Mouse (Mus musculus) hindbrain, embryonic 10.5 days (tissue): Measurements from ENCODE around the gene Guca1a. TPM values are rescaled to one million over a fixed set of nuclear protein-coding genes. Genes with fewer than 3 reads are reported as not detected.

Experiments used
- DNase-seq: peaks from one replicate; pipeline ENCODE4 v3.0.0-alpha.2; 2017; ENCODE audit warnings: low spot score
- H3K27ac ChIP-seq: fragments of 300-500 bp; sonication (generic); 2 replicates; pipeline ENCODE4 v1.5.1; 2016; ENCODE audit warnings: mild to moderate bottlenecking, moderate library complexity
- H3K27me3 ChIP-seq: fragments of 300-500 bp; sonication (generic); 2 replicates; pipeline ENCODE4 v1.6.1; 2016; ENCODE audit warnings: mild to moderate bottlenecking; ENCODE audit not compliant: poor library complexity, insufficient read depth, severe bottlenecking
- H3K36me3 ChIP-seq: fragments of 300-500 bp; sonication (generic); 2 replicates; pipeline ENCODE4 v1.6.1; 2016; ENCODE audit warnings: mild to moderate bottlenecking, moderate library complexity
- H3K4me1 ChIP-seq: fragments of 300-500 bp; sonication (generic); replicated peaks from 2 replicates; pipeline ENCODE4 v1.6.1; 2016; ENCODE audit warnings: mild to moderate bottlenecking
- H3K4me3 ChIP-seq: fragments of 300-500 bp; sonication (generic); 2 replicates; pipeline ENCODE4 v1.5.1; 2016; ENCODE audit warnings: mild to moderate bottlenecking, moderate library complexity
- H3K9me3 ChIP-seq: fragments of 300-500 bp; sonication (generic); 2 replicates; pipeline ENCODE4 v1.6.1; 2016; ENCODE audit warnings: mild to moderate bottlenecking, moderate library complexity
- WGBS: fragments of 180-500 bp; shearing (Covaris S2); methylation state at CpG from one replicate; pipeline ENCODE4 v1.1.7; 2016; 5-methylcytosine and 5-hydroxymethylcytosine counted together
- polyA plus RNA-seq: library from polyadenylated mRNA; unstranded; fragments of >200 nt; fragmentation: Nextera tagmentation; extraction: Ambion mirVana; gene quantifications from 2 replicates; pipeline ENCODE4 v1.2.1, GENCODE M21; 2016

Guca1a gene
- polyA plus RNA-seq, 1 experiment from 2014 or later = 2.1 TPM

GRCm38 (mm10) chr17:47399091-47399490, 1.3 kb downstream of the Guca1a start:
- no peaks in the 10 kb centered on the region for H3K9me3 ChIP-seq
- no peak overlapping the region for H3K4me3 ChIP-seq
- WGBS = 87% methylated on average over 8 of the region's 8 CpGs
- peaks cover 52% of the 10 kb centered on the region for H3K27me3 ChIP-seq
- DNase-seq = no peak
- H3K27ac ChIP-seq = no peak overlapping the region
- H3K36me3 ChIP-seq = no peaks in the 10 kb centered on the region
- peaks cover 24% of the 10 kb centered on the region for H3K4me1 ChIP-seq

DNA sequence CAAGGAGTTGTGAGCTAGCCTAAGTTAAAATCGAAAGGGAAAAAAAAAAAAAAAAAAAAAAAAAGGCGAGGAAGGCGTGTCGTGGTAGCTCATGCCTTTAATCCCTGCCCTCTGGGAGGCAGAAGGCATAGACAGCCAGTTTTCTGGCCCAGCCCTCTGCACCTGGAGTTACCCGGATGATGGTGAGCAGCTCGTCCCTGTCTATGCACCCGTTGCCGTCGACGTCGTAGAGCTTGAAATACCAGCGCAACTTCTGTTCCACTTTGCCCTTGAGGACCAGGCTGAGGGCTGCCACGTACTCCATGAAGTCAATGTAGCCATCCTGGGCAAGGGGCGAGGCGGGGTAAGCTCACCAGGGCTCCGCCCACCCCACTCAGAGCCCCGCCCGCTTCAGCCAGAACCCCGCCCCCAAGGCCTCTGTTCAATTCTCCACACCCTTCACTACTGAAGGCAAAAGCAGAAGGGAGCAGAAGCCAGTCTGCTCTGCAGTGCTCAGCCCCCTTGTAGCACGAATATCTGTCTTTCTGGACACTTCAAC, 4.9 kb downstream of the Guca1a start:
- H3K4me1 ChIP-seq = peaks cover 21% of the 10 kb centered on the region
- 0 out of 2 replicates have a peak overlapping the region, but pooled peaks have one; percentile 12 for H3K27ac ChIP-seq
- peaks cover 60% of the 10 kb centered on the region for H3K27me3 ChIP-seq
- no peaks in the 10 kb centered on the region for H3K9me3 ChIP-seq
- 5% methylated on average over 20 of the region's 20 CpGs for WGBS
- H3K36me3 ChIP-seq = no peaks in the 10 kb centered on the region
- peak; percentile 67 for DNase-seq
- H3K4me3 ChIP-seq = peak overlapping the region; percentile 40

DNA sequence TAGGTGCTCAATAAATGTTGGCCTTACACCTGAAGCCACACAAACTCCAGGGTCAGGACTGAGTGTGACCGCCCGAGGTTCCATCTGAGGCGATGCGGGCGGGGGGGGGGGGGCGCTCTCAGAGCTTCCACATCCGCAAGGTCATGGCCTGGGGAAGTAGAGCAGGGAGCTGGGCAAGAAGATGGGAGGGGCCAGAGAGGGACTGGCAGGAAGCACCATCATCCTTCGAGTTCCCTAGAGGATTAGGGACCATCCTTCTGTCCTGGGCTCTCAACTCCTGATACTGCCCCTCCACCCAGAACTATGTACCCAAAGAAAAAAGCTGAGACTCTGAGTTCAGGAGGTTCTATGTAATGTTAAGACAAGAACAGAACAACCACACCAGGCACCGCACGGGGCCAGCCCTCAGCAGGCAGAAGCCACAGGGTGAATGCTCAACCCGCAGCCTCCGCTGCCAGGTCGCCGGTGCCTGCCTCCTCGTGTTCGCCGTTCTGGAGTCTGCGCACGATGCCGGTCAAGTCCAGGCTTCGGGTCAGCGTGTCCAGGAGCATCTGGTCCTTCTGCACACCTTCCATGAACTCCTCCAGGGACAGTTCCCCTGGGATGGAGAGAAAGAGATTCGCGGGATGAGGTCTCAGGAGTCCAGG, 6.0 kb downstream of the Guca1a start:
- 23% methylated on average over 24 of the region's 24 CpGs for WGBS
- Histone ChIP-seq H3K27me3 (peaks cover 53% of the 10 kb centered on the region), H3K9me3 (no peaks in the 10 kb centered on the region), H3K4me1 (peaks cover 21% of the 10 kb centered on the region), H3K36me3 (no peaks in the 10 kb centered on the region), H3K27ac (peak overlapping the region; percentile 0; the same call in 1 of the 2 replicates), H3K4me3 (peak overlapping the region; percentile 39)
- DNase-seq = peak; percentile 21

DNA sequence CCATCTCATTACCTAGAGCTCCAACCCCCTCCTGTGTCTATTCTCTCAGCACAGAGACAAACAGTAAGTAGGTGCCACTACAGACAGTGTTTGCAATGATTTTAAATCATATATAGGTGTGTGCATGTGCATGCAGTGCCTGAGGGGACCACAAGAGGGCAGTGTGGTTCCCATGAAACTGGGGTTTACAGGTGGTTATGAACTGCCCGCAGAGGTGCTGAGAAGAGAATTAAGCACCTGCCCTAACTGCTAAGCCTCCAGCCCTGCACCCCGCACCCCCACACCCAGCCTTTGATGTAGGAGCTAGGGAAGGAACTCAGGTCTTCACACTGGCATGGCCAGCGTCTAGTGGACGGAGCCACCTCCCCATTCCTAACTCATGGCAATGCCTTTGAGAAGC, 13.7 kb downstream of the Guca1a start:
- Histone ChIP-seq H3K4me1 (peaks cover 11% of the 10 kb centered on the region), H3K9me3 (peaks cover 7% of the 10 kb centered on the region; the same call in 1 of the 2 replicates), H3K4me3 (no peak overlapping the region), H3K27ac (no peak overlapping the region), H3K36me3 (peaks cover 13% of the 10 kb centered on the region), H3K27me3 (no peaks in the 10 kb centered on the region; the same call in 1 of the 2 replicates)
- WGBS = 59% methylated on average over 4 of the region's 4 CpGs
- peak; percentile 44 for DNase-seq

DNA sequence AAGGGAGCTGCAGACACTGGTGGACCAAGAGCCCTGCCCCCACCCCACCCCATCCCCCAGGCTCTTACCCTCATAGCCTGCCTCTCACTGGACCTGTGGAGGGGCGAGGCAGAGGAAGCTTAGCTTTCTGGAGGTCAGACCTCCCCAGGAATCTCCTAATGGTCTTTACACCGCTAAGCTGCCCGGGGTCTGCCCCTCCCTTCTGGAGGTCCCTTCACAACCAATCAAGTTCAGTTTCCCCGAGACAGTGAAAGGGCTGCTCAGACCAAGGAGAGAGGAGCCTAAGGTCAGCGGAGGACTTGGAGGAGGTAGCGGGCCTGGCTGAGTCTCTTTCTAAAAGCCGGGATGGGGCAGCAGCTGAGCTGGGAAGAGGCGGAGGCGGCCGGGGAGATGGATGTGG, 15.2 kb downstream of the Guca1a start, which contains the start of gene Guca1b:
Gene Guca1b, plus strand, starts transcription at position 249 of the 400 bp plus-strand sequence.
- Histone ChIP-seq H3K36me3 (peaks cover 27% of the 10 kb centered on the region), H3K27ac (no peak within 1 kb of the TSS), H3K27me3 (no peaks in the 10 kb centered on the region; the same call in 1 of the 2 replicates), H3K4me3 (no peak within 1 kb of the TSS), H3K9me3 (peaks cover 7% of the 10 kb centered on the region; the same call in 1 of the 2 replicates), H3K4me1 (peaks cover 11% of the 10 kb centered on the region)
- DNase-seq = no peak
- WGBS = 34% methylated on average over 10 of the region's 10 CpGs

DNA sequence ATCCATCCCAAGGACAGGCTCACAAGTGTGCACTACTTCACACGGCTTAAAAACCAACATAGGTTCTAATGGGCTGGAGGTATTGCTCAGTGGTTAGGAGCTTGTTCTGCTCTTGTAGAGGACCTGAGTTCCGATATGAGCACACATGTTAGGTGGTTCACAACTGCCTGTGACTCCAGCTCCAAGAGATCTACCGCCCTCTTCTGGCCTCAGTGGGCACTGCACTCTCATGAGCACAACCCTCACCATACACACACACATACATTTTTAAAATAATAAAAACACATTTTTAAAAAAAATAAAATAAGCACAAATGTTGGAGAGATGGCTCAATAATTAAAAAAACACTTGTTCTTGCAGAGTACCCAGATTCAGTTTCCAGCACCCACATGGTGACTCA, 16.3 kb downstream of the Guca1a start:
- Histone ChIP-seq H3K27me3 (no peaks in the 10 kb centered on the region; the same call in 1 of the 2 replicates), H3K27ac (no peak overlapping the region)
- DNase-seq = no peak

DNA sequence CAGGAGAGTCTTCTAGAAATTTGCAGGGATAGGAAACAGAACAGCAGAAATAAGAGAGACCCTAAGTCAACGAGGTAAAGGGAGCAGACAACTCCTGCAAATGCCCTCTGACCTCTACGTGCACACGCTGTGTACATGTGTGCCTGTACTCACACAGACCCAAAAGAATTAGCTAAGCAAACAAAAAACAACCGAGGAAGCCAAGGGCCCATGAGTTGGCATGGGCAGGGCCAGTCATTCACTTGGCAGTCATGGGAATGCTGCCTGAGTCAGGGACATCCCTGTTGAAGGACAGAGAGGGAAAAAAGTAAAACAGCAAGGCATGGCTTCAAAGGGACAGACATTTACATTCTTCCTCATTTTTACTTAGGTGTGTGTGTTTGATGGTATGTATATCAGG, 17.1 kb downstream of the Guca1a start:
- no peak overlapping the region for H3K4me3 ChIP-seq
- no peak overlapping the region for H3K27ac ChIP-seq
- H3K27me3 ChIP-seq = no peaks in the 10 kb centered on the region; the same call in 1 of the 2 replicates
- WGBS = 88% methylated on average over 4 of the region's 4 CpGs
- peaks cover 7% of the 10 kb centered on the region; the same call in 1 of the 2 replicates for H3K9me3 ChIP-seq
- peaks cover 46% of the 10 kb centered on the region for H3K36me3 ChIP-seq
- H3K4me1 ChIP-seq = peaks cover 11% of the 10 kb centered on the region
- DNase-seq = no peak

More for the DNA sequence above, 16.3 kb downstream of the Guca1a start:
- Histone ChIP-seq H3K4me3 (no peak overlapping the region), H3K9me3 (peaks cover 7% of the 10 kb centered on the region; the same call in 1 of the 2 replicates), H3K4me1 (peaks cover 11% of the 10 kb centered on the region), H3K36me3 (peaks cover 38% of the 10 kb centered on the region)
- 81% methylated on average over 3 of the region's 3 CpGs for WGBS

DNA sequence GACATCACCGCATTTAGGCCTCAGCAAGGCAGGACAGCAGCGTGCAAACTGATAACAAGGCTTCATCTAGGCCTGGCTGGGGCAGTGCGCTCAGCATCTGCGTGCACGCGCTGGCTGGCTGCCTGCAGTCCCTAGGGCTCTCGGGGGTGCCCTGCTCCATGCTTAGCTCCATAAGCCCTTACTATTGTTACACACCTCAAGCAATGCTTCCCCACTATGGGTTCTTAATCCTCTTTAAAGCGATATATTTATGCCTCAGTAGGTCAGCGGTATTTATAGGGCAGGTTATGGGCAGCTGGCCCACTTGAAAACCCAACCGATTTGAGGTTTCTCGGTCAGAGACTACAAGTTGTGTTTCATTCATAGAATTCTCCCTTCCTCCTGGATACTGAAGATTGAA, 18.5 kb downstream of the Guca1a start:
- WGBS = 86% methylated on average over 11 of the region's 11 CpGs
- DNase-seq = no peak
- no peak overlapping the region for H3K4me3 ChIP-seq

GRCm38 (mm10) chr17:47378133-47378532, 22.3 kb downstream of the Guca1a start:
- no peak overlapping the region for H3K4me3 ChIP-seq
- no peaks in the 10 kb centered on the region for H3K4me1 ChIP-seq
- DNase-seq = no peak
- no peaks in the 10 kb centered on the region for H3K9me3 ChIP-seq
- peaks cover 86% of the 10 kb centered on the region for H3K36me3 ChIP-seq
- H3K27ac ChIP-seq = no peak overlapping the region
- no peaks in the 10 kb centered on the region for H3K27me3 ChIP-seq
- WGBS = 82% methylated on average over 15 of the region's 15 CpGs

More for the DNA sequence above, 18.5 kb downstream of the Guca1a start:
- peaks cover 59% of the 10 kb centered on the region for H3K36me3 ChIP-seq
- peaks cover 7% of the 10 kb centered on the region; the same call in 1 of the 2 replicates for H3K9me3 ChIP-seq
- no peaks in the 10 kb centered on the region; the same call in 1 of the 2 replicates for H3K27me3 ChIP-seq
- H3K4me1 ChIP-seq = peaks cover 11% of the 10 kb centered on the region
- H3K27ac ChIP-seq = no peak overlapping the region

DNA sequence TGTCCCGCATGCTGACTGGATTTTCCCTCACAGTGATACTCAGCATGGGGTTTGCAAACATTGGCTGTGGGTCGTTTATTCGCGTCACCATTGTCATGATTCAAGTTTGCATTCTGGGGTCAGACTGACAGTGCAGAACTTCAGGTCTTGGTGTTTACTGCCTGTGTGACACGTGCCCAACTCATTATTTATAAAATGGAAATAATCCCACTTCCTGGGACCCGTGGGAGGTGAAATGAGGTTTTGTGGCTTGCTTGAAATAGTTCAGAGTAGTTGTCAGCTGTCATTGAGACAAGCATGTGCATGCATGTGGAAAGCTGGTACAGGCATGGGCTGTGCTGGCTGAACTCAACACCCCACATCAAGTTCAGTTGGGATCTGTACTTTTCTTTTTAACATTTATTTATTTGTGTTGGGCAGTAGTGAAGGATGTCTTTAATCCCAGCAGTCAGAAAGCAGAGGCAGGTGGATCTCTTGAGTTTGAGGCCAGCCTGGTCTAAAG, 23.6 kb downstream of the Guca1a start:
- 93% methylated on average over 6 of the region's 6 CpGs for WGBS
- H3K9me3 ChIP-seq = no peaks in the 10 kb centered on the region
- DNase-seq = no peak
- no peaks in the 10 kb centered on the region for H3K27me3 ChIP-seq
- H3K27ac ChIP-seq = no peak overlapping the region
- peaks cover 97% of the 10 kb centered on the region for H3K36me3 ChIP-seq
- H3K4me3 ChIP-seq = no peak overlapping the region
- H3K4me1 ChIP-seq = no peaks in the 10 kb centered on the region

- Histone ChIP-seq H3K4me1 (peaks cover 16% of the 10 kb centered on the region), H3K4me3 (no peak overlapping the region), H3K9me3 (no peaks in the 10 kb centered on the region), H3K36me3 (peaks cover 70% of the 10 kb centered on the region), H3K27me3 (no peaks in the 10 kb centered on the region), H3K27ac (no peak overlapping the region)
- DNase-seq = no peak
- WGBS = 81% methylated on average over 6 of the region's 6 CpGs
Measured at GRCm38 (mm10) chr17:47373991-47374390, 26.4 kb downstream of the Guca1a start.

DNA sequence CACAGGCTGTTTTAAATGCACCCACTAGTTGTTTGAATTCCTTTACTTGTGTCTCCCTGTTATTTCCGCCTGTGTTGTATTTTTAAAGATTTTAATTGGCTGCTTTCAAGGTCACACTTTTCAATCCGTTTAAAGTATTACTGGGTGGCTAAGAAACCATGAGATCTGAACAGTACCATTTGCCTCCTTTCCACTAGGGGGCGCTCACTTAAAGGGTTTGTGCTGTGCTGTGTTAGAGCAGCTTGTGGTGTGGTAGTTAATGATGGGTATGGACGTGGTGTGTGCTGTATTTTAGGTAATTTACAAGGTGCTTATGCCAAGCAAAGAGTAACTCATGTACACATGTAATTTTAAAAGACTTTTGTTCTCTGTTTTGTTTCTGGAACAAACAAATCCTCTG, 28.9 kb downstream of the Guca1a start:
- H3K27me3 ChIP-seq = peaks cover 14% of the 10 kb centered on the region
- peaks cover 44% of the 10 kb centered on the region for H3K36me3 ChIP-seq
- H3K9me3 ChIP-seq = no peaks in the 10 kb centered on the region
- peak; percentile 56 for DNase-seq
- peaks cover 16% of the 10 kb centered on the region for H3K4me1 ChIP-seq
- WGBS = 14% methylated on average over 4 of the region's 4 CpGs
- no peak overlapping the region for H3K27ac ChIP-seq
- H3K4me3 ChIP-seq = no peak overlapping the region

- no peaks in the 10 kb centered on the region for H3K9me3 ChIP-seq
- peaks cover 16% of the 10 kb centered on the region for H3K4me1 ChIP-seq
- peak overlapping the region; percentile 75 for H3K4me3 ChIP-seq
- H3K36me3 ChIP-seq = peaks cover 21% of the 10 kb centered on the region
- no peak for DNase-seq
- 1% methylated on average over 20 of the region's 20 CpGs for WGBS
- peak overlapping the region; percentile 88 for H3K27ac ChIP-seq
- H3K27me3 ChIP-seq = peaks cover 33% of the 10 kb centered on the region
Measured at GRCm38 (mm10) chr17:47369087-47369443, 31.3 kb downstream of the Guca1a start.
